In genomic region chr2:31894221-31894870, GRCm38 (mm10) we compare ENCODE assay signal across 14 mouse cellular contexts. TPM values are rescaled to one million over a fixed set of nuclear protein-coding genes. Genes with fewer than 3 reads are reported as not detected.
A peak's percentile ranks its signal among the peaks of the same experiment; 100 is the strongest.
DNase-seq lines count a peak whose midpoint lies in the region; ATAC-seq and TF ChIP-seq lines count a peak whose summit lies in the region.
"Had no signal": no experiment of that assay in that cellular context is flagged by ENCODE, and none has a peak within 500 bp of the region (broad histone marks: within the 10 kb centered on the region; RNA-seq: fewer than 3 reads in every experiment).

No protein-coding gene starts in this region.

- intact Hi-C loops in left cerebral cortex, postnatal 25 days (cut with DNase I): no loop called here

- no peaks in the 10 kb centered on the region for H3K4me1 ChIP-seq in liver, postnatal 0 days (ENCODE audit: insufficient read depth)
- H3K4me1 ChIP-seq in intestine, postnatal 0 days (replicated peaks; ENCODE audit: control insufficient read depth, insufficient read depth, low read length): no peaks in the 10 kb centered on the region

- H3K27me3 ChIP-seq in liver, postnatal 0 days (ENCODE audit: insufficient read depth, low read length): no peaks in the 10 kb centered on the region; the same call in 1 of the 2 replicates
- H3K27me3 ChIP-seq in intestine, postnatal 0 days (replicated peaks; ENCODE audit: control insufficient read depth, insufficient read depth, low read length): no peaks in the 10 kb centered on the region
- H3K27me3 ChIP-seq: hindbrain, embryonic 15.5 days had no signal

- no peak for TF ChIP-seq CTCF in liver, postnatal 0 days (IDR thresholded peaks at IDR 0.05; ENCODE audit: low read depth)
- TF ChIP-seq CTCF in intestine, postnatal 0 days (IDR thresholded peaks at IDR 0.05; ENCODE audit: low read depth): no peak

- no peaks in the 10 kb centered on the region for H3K9me3 ChIP-seq in liver, postnatal 0 days (ENCODE audit: low read length)
- H3K9me3 ChIP-seq in intestine, postnatal 0 days (ENCODE audit: control insufficient read depth): no peaks in the 10 kb centered on the region
- H3K9me3 ChIP-seq: hindbrain, embryonic 15.5 days had no signal

- peak; percentile 74 for DNase-seq in gastrocnemius, adult 18-20 months (ENCODE audit: low spot score)
- DNase-seq in gastrocnemius, postnatal 4 days (ENCODE audit: low spot score in 2 of 2): no peak
- peak; percentile 49 to 63 for DNase-seq in right cerebral cortex, postnatal 10 days (ENCODE audit: low spot score in 2 of 2)
- no peak for DNase-seq in right cerebral cortex, postnatal 14 days
- DNase-seq in left cerebral cortex, postnatal 25 days (ENCODE audit: low spot score in 2 of 2): peak; percentile 30 to 86
- DNase-seq in liver, postnatal 0 days: no peak
- DNase-seq: adrenal gland, postnatal 14 days; cerebellum, adult 11-12 months; layer of hippocampus, postnatal 36 days; lung, adult 2 months; thymus, postnatal 25 days had no signal

- no peak overlapping the region for H3K4me2 ChIP-seq in liver, postnatal 0 days (ENCODE audit: low read depth, low read length)
- no peak overlapping the region for H3K4me2 ChIP-seq in intestine, postnatal 0 days (replicated peaks; ENCODE audit: low read depth)
- H3K4me2 ChIP-seq: hindbrain, embryonic 15.5 days; midbrain, embryonic 11.5 days had no signal

- no peak overlapping the region for H3K27ac ChIP-seq in liver, postnatal 0 days (ENCODE audit: low read depth)
- H3K27ac ChIP-seq in intestine, postnatal 0 days (ENCODE audit: low read depth, low read length): no peak overlapping the region
- H3K27ac ChIP-seq: hindbrain, embryonic 15.5 days had no signal

- 69% methylated on average over 13 of the region's 13 CpGs for WGBS in liver, postnatal 0 days (ENCODE audit: insufficient replicate concordance)
- WGBS in intestine, postnatal 0 days: 69% methylated on average over 13 of the region's 13 CpGs

- H3K9ac ChIP-seq in liver, postnatal 0 days (replicated peaks): no peak overlapping the region
- H3K9ac ChIP-seq in intestine, postnatal 0 days (ENCODE audit: low read depth, low read length): no peak overlapping the region
- H3K9ac ChIP-seq: hindbrain, embryonic 15.5 days had no signal

- no peak overlapping the region for H3K4me3 ChIP-seq in liver, postnatal 0 days (ENCODE audit: low read depth, low read length)
- H3K4me3 ChIP-seq in intestine, postnatal 0 days (ENCODE audit: low read depth, low read length): no peak overlapping the region
- H3K4me3 ChIP-seq: hindbrain, embryonic 15.5 days had no signal

- no peak for TF ChIP-seq EP300 in liver, postnatal 0 days (IDR thresholded peaks at IDR 0.05; ENCODE audit: low read depth)

- no peak for ATAC-seq in liver, postnatal 0 days
- no peak for ATAC-seq in intestine, postnatal 0 days

- no peaks in the 10 kb centered on the region for H3K36me3 ChIP-seq in liver, postnatal 0 days (replicated peaks; ENCODE audit: insufficient read depth, low read length)
- no peaks in the 10 kb centered on the region for H3K36me3 ChIP-seq in intestine, postnatal 0 days (ENCODE audit: control insufficient read depth, insufficient read depth)
- H3K36me3 ChIP-seq: hindbrain, embryonic 15.5 days had no signal

RNA-seq across cellular contexts. Expression of gene Lamc3, which starts 7.3 kb away (rescaled TPM):
- under 1 TPM; 0.16 to 0.33 TPM for total RNA-seq in gastrocnemius, adult 18-20 months (2021)
- total RNA-seq in gastrocnemius, postnatal 4 days (2021): under 1 TPM; 0.12 to 0.13 TPM
- total RNA-seq in left cerebral cortex, postnatal 25 days (2021): 1 to 10 TPM; 7.6 to 8.7 TPM
- 0.02 TPM in 1 of 2 replicates, not detected in the other for polyA plus RNA-seq in liver, postnatal 0 days (2015; fragmentation: Nextera tagmentation; extraction: Ambion mirVana)
- polyA plus RNA-seq in intestine, postnatal 0 days (2015; fragmentation: Nextera tagmentation; extraction: Ambion mirVana): 0.44 and 0.48 TPM in 2 replicates

RNA-seq across cellular contexts. Expression of gene Fibcd1, which starts 48.5 kb away (rescaled TPM):
- total RNA-seq in gastrocnemius, adult 18-20 months (2021): under 1 TPM in 1 of 2 experiments, not detected in 1; 0.05 TPM
- under 1 TPM in 1 of 2 experiments, not detected in 1; 0.05 TPM for total RNA-seq in gastrocnemius, postnatal 4 days (2021)
- 10 to 100 TPM in 1 of 2 experiments, 1 to 10 TPM in 1; 9.1 to 10.4 TPM for total RNA-seq in left cerebral cortex, postnatal 25 days (2021)
- not detected in 2 replicates for polyA plus RNA-seq in liver, postnatal 0 days (2015; fragmentation: Nextera tagmentation; extraction: Ambion mirVana)
- 2.0 and 2.3 TPM in 2 replicates for polyA plus RNA-seq in intestine, postnatal 0 days (2015; fragmentation: Nextera tagmentation; extraction: Ambion mirVana)

RNA-seq across cellular contexts. Expression of gene Aif1l, which starts 55.6 kb away (rescaled TPM):
- total RNA-seq in gastrocnemius, adult 18-20 months (2021): 1 to 10 TPM; 2.9 to 3.3 TPM
- total RNA-seq in gastrocnemius, postnatal 4 days (2021): 10 to 100 TPM; 21.6 to 25.8 TPM
- total RNA-seq in left cerebral cortex, postnatal 25 days (2021): 1 to 10 TPM; 2.6 to 2.9 TPM
- polyA plus RNA-seq in liver, postnatal 0 days (2015; fragmentation: Nextera tagmentation; extraction: Ambion mirVana): 0.39 and 0.94 TPM in 2 replicates
- polyA plus RNA-seq in intestine, postnatal 0 days (2015; fragmentation: Nextera tagmentation; extraction: Ambion mirVana): 8.1 and 8.2 TPM in 2 replicates

Comparison
In these comparisons a context has a peak if more than half of its experiments do, and no peak if none do; other contexts are left out.
1. DNase-seq: peak in gastrocnemius, adult 18-20 months (single experiment), right cerebral cortex, postnatal 10 days (2 of 2) and left cerebral cortex, postnatal 25 days (2 of 2); none in gastrocnemius, postnatal 4 days (0 of 2), right cerebral cortex, postnatal 14 days (single experiment) and liver, postnatal 0 days (single experiment).
2. RNA of gene Aif1l, which starts 55.6 kb away (total RNA-seq): 21.6 to 25.8 TPM in gastrocnemius, postnatal 4 days; 2.9 to 3.3 TPM in gastrocnemius, adult 18-20 months and 2.6 to 2.9 TPM in left cerebral cortex, postnatal 25 days; every median in the first group is over 4 times any median in the second.
3. RNA of gene Lamc3, which starts 7.3 kb away (total RNA-seq): 7.6 to 8.7 TPM in left cerebral cortex, postnatal 25 days; 0.16 to 0.33 TPM in gastrocnemius, adult 18-20 months and 0.12 to 0.13 TPM in gastrocnemius, postnatal 4 days; every median in the first group is over 4 times any median in the second.
4. RNA of gene Fibcd1, which starts 48.5 kb away (total RNA-seq): 9.1 to 10.4 TPM in left cerebral cortex, postnatal 25 days; 0.05 TPM in gastrocnemius, postnatal 4 days and 0.05 TPM in gastrocnemius, adult 18-20 months; every median in the first group is over 4 times any median in the second.